Mouse (Mus musculus) layer of hippocampus, postnatal 25 days (tissue): ENCODE measurements around the gene C5ar1. TPM values are rescaled to one million over a fixed set of nuclear protein-coding genes. Genes with fewer than 3 reads are reported as not detected.
A peak's percentile ranks its signal among the peaks of the same experiment; 100 is the strongest.
"Not testable (repeated sequence)": the region's sequence is repeated elsewhere in the genome, so short reads cannot be mapped to it uniquely, and the experiment has no call there.

Source experiments
- DNase-seq, 2 experiments: peaks; one replicate each; pipeline ENCODE4 v3.0.0; 2022; ENCODE audit warnings: mixed read lengths in 2 of 2, low spot score in 1 of 2; ENCODE audit errors: extremely low spot score in 1 of 2
- total RNA-seq, 2 experiments: library from RNA; stranded (reverse); gene quantifications; 2 replicates each; pipeline ENCODE4 v1.2.3; 2021

C5ar1 gene
- 1 to 10 TPM; 1.1 TPM for total RNA-seq

- DNase-seq, result no peak
Measured at GRCm38 (mm10) chr7:16259110-16259590, at the start of gene C5ar1. C5ar1 (minus strand) TSS chr7:16259540.

DNA sequence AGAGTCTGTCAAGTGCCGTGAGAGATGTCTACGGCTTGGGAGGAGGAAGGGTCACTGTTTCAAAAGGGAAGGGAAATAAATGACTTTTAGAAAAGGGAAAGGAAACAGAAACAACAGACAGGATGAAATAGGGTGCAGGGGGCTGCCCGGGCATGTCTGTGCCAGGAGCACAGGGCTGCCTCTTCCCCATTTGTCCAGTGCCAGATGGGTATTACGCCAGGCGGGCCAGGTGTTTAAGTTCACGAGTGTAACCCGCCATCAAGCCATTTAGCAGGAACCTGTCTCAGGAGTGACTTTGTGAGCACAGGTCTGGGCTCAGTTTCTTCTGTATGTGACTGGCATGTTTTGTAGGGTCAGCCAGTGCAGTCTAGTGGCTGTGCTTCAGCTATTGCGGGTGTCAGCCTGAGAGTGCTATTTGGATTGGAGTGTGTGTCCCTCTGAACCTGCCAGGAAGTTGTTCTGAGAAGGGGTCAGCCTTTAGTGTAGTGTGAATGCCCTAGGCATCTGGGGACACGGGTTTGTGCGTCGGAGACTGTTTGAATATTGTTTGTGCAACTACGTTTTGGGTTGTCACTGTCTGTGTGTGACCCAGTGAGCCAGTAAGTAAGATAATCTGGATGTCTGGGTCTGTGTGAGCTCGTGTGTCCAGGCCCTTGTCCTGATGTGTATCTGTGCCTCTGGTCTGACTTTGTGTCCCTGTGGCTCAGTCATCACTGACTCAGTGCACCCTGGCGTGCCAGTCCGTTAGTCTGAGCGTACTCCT lies 49.4 kb upstream of the C5ar1 start:
- no peak for DNase-seq

DNA sequence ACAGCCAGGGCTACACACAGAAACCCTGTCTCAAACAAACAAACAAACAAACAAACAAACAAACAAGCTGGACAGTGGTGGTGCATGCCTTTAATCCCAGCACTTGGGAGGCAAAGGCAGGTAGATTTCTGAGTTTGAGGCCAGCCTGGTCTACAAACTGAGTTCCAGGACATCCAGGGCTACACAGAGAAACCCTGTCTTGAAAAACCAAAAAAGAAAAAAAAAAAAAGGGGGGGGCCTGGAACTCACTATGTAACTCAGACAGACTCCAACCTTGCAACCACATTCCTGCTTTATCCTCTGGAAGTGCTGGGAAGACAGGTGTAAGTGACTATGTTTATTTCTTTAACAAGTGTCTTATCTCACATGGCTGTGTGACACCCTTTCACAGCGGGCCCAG lies 48.8 kb upstream of the C5ar1 start, which contains the start of gene Bbc3:
Bbc3 (plus strand) TSS at position 301 of the 400 bp plus-strand sequence.
- not testable (repeated sequence) for DNase-seq

DNA sequence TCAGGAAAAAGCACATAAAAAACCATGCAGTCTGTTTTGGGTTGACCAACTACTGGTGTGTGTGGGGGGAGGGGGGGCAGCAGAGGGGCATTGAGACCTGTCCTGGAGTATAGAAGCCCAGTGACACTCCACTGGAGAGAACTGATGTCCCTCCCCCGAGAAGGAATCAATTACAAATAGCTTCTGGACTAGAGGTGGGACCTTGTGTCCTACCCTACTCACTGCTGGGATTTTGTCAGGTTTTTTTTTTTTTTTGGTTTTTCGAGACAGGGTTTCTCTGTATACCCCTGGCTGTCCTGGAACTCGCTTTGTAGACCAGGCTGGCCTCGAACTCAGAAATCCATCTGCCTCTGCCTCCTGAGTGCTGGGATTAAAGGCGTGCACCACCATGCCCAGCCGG lies 47.8 kb upstream of the C5ar1 start:
- not testable (repeated sequence) for DNase-seq

DNA sequence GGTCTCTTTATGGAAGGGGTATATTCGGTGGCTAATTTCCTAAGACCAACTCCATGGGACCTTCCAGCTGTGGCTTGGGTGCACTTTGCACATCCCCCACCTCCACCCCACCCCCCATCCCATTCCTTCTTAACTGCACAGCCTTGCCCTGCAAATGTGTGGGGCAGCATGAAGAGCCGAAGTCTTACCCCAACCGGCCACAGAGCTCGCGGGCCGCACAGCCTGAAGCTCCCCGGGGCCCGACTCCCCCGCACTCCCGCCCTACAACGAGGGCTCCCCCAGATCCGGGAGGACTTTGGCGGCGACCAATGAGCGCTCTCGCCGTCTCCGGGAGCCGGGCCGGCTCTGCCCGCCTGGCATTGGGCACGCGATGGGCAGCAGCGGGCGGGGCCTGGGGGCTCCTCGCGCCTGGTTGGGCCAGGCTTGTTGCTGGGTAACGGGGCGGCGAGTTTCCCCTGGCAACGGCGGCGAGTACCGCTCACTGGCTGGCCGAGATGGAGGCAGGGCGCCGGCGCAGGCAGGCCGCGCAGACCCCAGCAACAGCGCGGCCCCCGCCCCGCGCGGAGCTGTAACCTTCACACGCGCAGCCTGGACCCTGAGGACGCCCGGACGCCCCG lies 40.2 kb upstream of the C5ar1 start:
- DNase-seq, result peak; percentile 86 to 90

- DNase-seq, result no peak
Measured at GRCm38 (mm10) chr7:16298927-16299326, 39.6 kb upstream of the C5ar1 start.

DNA sequence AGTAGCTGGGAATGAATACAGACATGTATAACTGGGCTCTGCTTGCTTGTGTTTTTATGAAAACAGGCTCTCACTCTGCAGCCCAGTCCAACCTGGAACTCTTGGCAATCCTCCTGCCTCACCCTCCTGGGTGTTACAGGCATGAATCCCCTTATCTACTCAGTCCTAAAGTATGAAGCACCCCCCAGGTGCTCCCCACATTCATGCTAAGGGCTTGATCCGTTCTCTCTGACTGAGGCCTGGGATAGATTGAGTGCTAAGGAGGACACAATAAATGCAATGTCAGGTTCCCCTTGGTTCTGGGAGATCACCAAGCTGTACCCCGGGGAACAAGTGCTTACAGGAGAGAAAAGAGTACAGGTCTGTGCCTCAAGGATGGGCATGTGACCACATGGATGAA lies 38.3 kb upstream of the C5ar1 start:
- DNase-seq, result no peak

GRCm38 (mm10) chr7:16296766-16297390 lies 37.5 kb upstream of the C5ar1 start:
- DNase-seq, result peak; percentile 57 to 69

DNA sequence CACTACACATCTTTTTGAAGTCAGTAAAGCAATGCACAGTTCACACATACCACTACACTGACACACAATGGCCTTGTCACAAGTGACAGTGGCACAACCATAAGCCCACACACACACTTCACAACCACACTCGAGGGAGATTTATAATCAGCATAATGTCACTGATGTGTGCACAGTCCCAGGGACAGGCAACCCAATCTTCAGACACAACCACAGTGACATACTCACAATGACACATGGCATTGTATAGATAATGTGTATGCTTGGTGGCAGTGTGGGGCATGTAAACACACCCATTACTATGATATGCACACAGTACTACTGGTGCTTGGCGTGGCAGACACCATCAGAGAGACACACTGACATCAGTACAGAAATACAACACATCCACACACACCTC lies 36.8 kb upstream of the C5ar1 start:
- DNase-seq, result no peak

DNA sequence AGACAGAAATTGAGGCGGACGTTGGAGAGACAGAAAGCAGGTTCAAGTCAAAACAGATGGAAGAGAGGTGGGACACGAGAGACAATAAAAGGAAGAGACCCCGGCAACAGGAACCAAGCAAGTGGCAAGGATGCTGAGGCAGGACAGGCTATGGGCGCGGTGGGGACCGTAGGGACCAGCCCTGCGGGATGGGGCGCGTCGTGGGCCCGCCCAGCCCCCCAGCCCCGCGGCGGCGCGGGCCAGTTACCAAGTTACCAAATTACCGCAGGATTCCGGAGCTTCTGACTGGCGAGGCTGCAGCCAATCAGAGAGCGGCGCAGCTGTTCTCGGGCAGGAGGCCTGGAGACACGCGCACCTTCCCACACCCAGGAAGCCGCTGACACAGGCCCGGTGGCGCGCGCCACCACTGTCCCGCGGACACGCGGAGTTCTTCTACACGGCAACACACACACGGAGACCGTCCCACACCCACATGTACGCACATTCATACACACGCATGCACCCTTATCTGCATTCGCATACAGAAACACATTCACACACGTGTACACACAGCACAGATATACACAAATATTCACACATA lies 36.1 kb upstream of the C5ar1 start:
- peak; percentile 53 to 58 for DNase-seq

- peak; percentile 94 to 99 for DNase-seq
Measured at GRCm38 (mm10) chr7:16294837-16295236, 35.5 kb upstream of the C5ar1 start.

- DNase-seq, result no peak
Measured at GRCm38 (mm10) chr7:16294346-16294745, 35.0 kb upstream of the C5ar1 start.

DNA sequence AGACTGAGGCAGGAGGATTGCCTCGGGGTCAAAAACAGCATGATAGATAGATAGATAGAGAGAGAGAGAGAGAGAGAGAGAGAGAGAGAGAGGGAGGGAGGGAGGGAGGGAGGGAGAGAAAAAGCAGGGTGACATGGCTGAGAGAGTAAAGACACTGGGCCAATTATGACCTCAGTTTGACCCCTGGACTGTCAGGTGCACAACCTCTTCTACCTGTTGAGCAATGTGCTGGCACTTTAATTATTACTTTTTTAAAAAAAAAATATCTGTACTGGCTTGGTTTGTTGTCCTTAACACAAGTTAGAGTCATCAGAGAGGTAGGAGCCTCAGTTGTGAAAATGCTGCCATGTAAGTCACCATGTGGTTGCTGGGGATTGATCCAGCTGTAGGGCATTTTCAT lies 28.5 kb upstream of the C5ar1 start:
- no peak for DNase-seq

DNA sequence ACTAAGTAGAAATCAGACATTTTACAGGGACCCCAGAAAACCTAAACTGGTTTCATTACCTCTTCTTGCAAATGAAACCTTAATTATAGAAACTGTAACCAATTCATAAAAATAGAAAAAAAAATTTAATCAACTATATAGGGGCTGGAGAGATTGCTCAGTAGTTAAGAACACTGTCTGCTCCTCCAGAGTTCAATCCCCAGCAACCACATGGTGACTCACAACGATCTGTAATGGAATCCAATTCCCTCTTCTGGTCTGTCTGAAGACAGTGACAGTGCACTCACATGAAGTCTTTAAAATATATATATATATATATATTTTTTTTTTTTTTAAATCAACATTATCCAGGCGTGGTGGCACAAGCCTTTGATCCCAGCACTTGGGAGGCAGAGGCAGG lies 27.7 kb upstream of the C5ar1 start:
- DNase-seq, result no peak

DNA sequence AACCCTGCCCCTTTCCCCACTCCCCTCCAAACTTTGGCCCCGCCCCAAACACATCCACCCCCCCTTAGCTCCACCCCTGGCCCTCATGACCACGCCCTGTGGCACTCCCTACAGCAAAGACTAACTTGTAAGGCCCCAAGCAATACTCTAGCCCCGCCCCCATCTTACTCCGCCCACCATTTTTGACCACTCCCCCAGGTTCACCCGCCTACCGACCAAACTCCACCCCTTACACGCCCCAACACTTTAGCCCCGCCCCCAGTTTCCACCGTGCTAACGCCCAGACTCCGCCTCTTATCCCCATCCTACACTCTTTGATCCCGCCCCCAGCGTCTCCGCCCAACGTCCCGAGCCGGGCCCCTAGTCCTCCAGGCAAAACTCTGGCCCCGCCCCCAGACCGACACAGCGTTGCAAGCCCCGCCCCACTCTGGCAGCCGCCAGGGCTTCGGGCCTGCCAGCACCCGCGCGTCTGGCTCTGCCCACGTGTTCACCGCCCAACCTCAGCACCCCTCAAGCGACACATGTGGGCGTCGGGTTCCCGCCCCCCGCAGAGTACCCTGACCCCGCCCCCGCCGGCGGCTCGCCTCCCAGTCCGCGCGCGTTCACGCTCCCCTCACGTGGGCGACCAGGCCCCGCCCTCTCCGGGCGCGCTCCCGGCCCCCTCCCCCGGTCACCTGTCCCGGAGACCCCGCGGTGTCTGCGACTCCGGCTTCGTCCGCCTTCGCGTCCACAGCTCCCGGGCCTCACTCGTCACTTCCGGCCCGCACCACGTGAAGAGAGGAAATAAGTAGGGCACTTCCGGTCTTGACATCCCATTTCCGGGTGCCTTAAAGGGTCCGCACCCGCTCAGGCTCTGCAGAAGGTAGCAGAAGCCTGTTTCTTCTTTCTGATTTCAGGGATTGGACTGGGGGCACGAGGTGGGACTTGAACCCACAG lies 27.0 kb upstream of the C5ar1 start, which contains the start of gene Ccdc9:
Ccdc9 (minus strand) TSS at position 770 of the 936 bp plus-strand sequence.
- DNase-seq, result peak; percentile 96 to 98

GRCm38 (mm10) chr7:16285450-16286025 lies 26.2 kb upstream of the C5ar1 start:
- no peak for DNase-seq

DNA sequence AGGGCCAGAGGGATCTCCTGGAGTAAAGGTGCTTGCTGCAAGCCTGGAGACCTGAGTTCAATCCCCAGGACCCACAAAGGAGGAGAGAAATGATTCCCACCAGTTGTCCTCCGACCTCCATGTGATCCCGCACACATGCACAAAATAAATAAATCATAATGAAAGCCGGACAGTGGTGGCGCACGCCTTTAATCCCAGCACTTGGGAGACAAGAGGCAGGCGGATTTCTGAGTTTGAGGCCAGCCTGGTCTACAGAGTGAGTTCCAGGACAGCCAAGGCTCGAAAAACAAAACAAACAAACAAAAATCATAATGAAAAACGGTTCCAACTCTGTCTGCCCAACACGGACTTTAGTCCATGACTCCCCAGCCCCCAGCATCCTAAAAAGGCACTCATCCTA lies 25.6 kb upstream of the C5ar1 start:
- DNase-seq, result no peak

GRCm38 (mm10) chr7:16284001-16284400 lies 24.7 kb upstream of the C5ar1 start:
- no peak for DNase-seq

DNA sequence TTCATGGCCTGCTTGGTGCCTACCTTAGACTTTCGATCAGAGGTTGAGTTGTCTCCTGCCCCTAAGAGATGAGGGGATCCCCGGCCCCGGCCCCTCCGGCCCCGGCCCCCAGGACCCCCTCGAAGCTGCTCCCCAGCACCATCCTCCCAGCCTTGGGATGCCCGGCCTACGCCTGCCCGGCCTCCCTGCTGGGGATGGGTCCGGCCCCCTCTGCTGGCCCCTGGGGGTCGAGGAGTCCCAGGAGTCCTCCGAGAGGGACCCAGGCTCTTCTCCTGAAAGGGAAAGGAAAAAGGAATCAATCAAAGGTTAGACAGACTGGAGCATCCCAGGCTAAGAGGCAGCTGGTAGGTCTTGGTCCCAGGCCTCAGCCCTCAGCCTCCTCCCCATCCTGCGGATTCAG lies 23.0 kb upstream of the C5ar1 start:
- no peak for DNase-seq

GRCm38 (mm10) chr7:16280721-16281120 lies 21.4 kb upstream of the C5ar1 start:
- DNase-seq, result no peak
